Mouse (Mus musculus): ENCODE data around the gene Stra6. TPM values are rescaled to one million over a fixed set of nuclear protein-coding genes. Genes with fewer than 3 reads are reported as not detected.

Gene Stra6
- polyA plus RNA-seq, 2 experiments from 2014 or later = 3.8 to 7.2 TPM

Other genes with a start within 250 kb of the Stra6 start
- gene Arid3b, start 227.0 kb upstream of the Stra6 start, polyA plus RNA-seq (2017; shearing (Covaris generic)) = 10 to 100 TPM; 25.2 to 35.4 TPM
- gene Ubl7, start 152.8 kb upstream of the Stra6 start, polyA plus RNA-seq (2017; shearing (Covaris generic)) = 100 to 1,000 TPM; 138 to 191 TPM
- not detected for gene Sema7a, start 123.7 kb upstream of the Stra6 start, polyA plus RNA-seq (2017; shearing (Covaris generic))
- gene Cyp11a1, start 57.4 kb upstream of the Stra6 start, polyA plus RNA-seq (2017; shearing (Covaris generic)) = not detected
- not detected for gene Ccdc33, start 55.0 kb downstream of the Stra6 start, polyA plus RNA-seq (2017; shearing (Covaris generic))
- 1 to 10 TPM in 1 of 2 experiments, under 1 TPM in 1; 0.77 to 1.2 TPM for gene Islr, start 140.5 kb downstream of the Stra6 start, polyA plus RNA-seq (2017; shearing (Covaris generic))
- gene Islr2, start 140.5 kb downstream of the Stra6 start, polyA plus RNA-seq (2017; shearing (Covaris generic)) = not detected
- gene Pml, start 186.0 kb downstream of the Stra6 start, polyA plus RNA-seq (2017; shearing (Covaris generic)) = 10 to 100 TPM; 45.9 to 77.9 TPM
- gene Stoml1, start 189.4 kb downstream of the Stra6 start, polyA plus RNA-seq (2017; shearing (Covaris generic)) = 10 to 100 TPM; 26.0 to 83.0 TPM
- not detected for gene Loxl1, start 249.4 kb downstream of the Stra6 start, polyA plus RNA-seq (2017; shearing (Covaris generic))